Mouse (Mus musculus) urinary bladder, postnatal 14 days (tissue): ENCODE measurements at regions not wholly inside any gene's neighbourhood (a gene's known extent, or its start where the extent isn't known, plus 50 kb on each side); places are given as distances from the start of the nearest gene placed in this dataset.
"Not testable (repeated sequence)": the region's sequence is repeated elsewhere in the genome, so short reads cannot be mapped to it uniquely, and the experiment has no call there.

Experiments used
- DNase-seq: peaks from one replicate; pipeline ENCODE4 v3.0.0; 2021; ENCODE audit warnings: low spot score

GRCm38 (mm10) chr13:11030874-11031273 is 670.2 kb upstream of the Chrm3 start:
- not testable (repeated sequence) for DNase-seq

GRCm38 (mm10) chr13:11030381-11030780 is 669.7 kb upstream of the Chrm3 start:
- DNase-seq: no peak

GRCm38 (mm10) chr13:11025918-11026317 is 665.3 kb upstream of the Chrm3 start:
- DNase-seq: no peak

GRCm38 (mm10) chr13:11024441-11024840 is 663.8 kb upstream of the Chrm3 start:
- DNase-seq: no peak

- no peak for DNase-seq
Measured at GRCm38 (mm10) chr13:11017584-11017983, 656.9 kb upstream of the Chrm3 start.

- no peak for DNase-seq
Measured at GRCm38 (mm10) chr13:11005374-11005773, 644.7 kb upstream of the Chrm3 start.

- no peak for DNase-seq
Measured at GRCm38 (mm10) chr13:10991151-10991550, 630.5 kb upstream of the Chrm3 start.

GRCm38 (mm10) chr13:10990503-10991025 is 629.9 kb upstream of the Chrm3 start:
- no peak for DNase-seq

- DNase-seq: no peak
Measured at GRCm38 (mm10) chr13:10989095-10989814, 628.6 kb upstream of the Chrm3 start.

- DNase-seq: no peak
Measured at GRCm38 (mm10) chr13:10983736-10984135, 623.1 kb upstream of the Chrm3 start.

- no peak for DNase-seq
Measured at GRCm38 (mm10) chr13:10982543-10982942, 621.9 kb upstream of the Chrm3 start.

GRCm38 (mm10) chr13:10971932-10972331 is 611.3 kb upstream of the Chrm3 start:
- DNase-seq: no peak

- DNase-seq: no peak
Measured at GRCm38 (mm10) chr13:10970721-10971120, 610.1 kb upstream of the Chrm3 start.

- no peak for DNase-seq
Measured at GRCm38 (mm10) chr13:10952923-10953322, 592.3 kb upstream of the Chrm3 start.

- not testable (repeated sequence) for DNase-seq
Measured at GRCm38 (mm10) chr13:10950658-10951057, 590.0 kb upstream of the Chrm3 start.

GRCm38 (mm10) chr13:10947398-10947797 is 586.8 kb upstream of the Chrm3 start:
- DNase-seq: no peak

GRCm38 (mm10) chr13:10943877-10944276 is 583.2 kb upstream of the Chrm3 start:
- DNase-seq: no peak

- peak; percentile 26 for DNase-seq
Measured at GRCm38 (mm10) chr13:10942031-10942655, 581.5 kb upstream of the Chrm3 start.

- no peak for DNase-seq
Measured at GRCm38 (mm10) chr13:10938233-10938632, 577.6 kb upstream of the Chrm3 start.

- DNase-seq: no peak
Measured at GRCm38 (mm10) chr13:10930741-10931140, 570.1 kb upstream of the Chrm3 start.

- DNase-seq: no peak
Measured at GRCm38 (mm10) chr13:10914377-10914776, 553.7 kb upstream of the Chrm3 start.

GRCm38 (mm10) chr13:10909122-10909751 is 548.6 kb upstream of the Chrm3 start:
- no peak for DNase-seq

- no peak for DNase-seq
Measured at GRCm38 (mm10) chr13:10867864-10868263, 507.2 kb upstream of the Chrm3 start.
